In genomic region chr8:120046258-120047020, GRCm38 (mm10) we compare ENCODE assay signal across 9 mouse cellular contexts. TPM values are rescaled to one million over a fixed set of nuclear protein-coding genes. Genes with fewer than 3 reads are reported as not detected.
DNase-seq lines count a peak whose midpoint lies in the region; ATAC-seq and TF ChIP-seq lines count a peak whose summit lies in the region.
"Had no signal": no experiment of that assay in that cellular context is flagged by ENCODE, and none has a peak within 500 bp of the region (broad histone marks: within the 10 kb centered on the region; RNA-seq: fewer than 3 reads in every experiment).

No protein-coding gene starts in this region.

- H3K4me2 ChIP-seq in midbrain, embryonic 11.5 days, result no peak overlapping the region
- H3K4me2 ChIP-seq in embryonic facial prominence, embryonic 14.5 days (ENCODE audit: low read depth, low read length), result no peak overlapping the region
- no peak overlapping the region for H3K4me2 ChIP-seq in heart, embryonic 11.5 days
- no peak overlapping the region for H3K4me2 ChIP-seq in stomach, embryonic 16.5 days (ENCODE audit: low read depth, low read length)

- H3K36me3 ChIP-seq in midbrain, embryonic 10.5 days, result no peaks in the 10 kb centered on the region
- no peaks in the 10 kb centered on the region for H3K36me3 ChIP-seq in midbrain, embryonic 11.5 days (ENCODE audit: control insufficient read depth, insufficient read depth, low read length)
- no peaks in the 10 kb centered on the region for H3K36me3 ChIP-seq in embryonic facial prominence, embryonic 14.5 days (ENCODE audit: control insufficient read depth, insufficient read depth, low read length)
- no peaks in the 10 kb centered on the region for H3K36me3 ChIP-seq in heart, embryonic 11.5 days (ENCODE audit: control insufficient read depth, insufficient read depth, low read length)
- H3K36me3 ChIP-seq in stomach, embryonic 16.5 days (ENCODE audit: control insufficient read depth, insufficient read depth, low read length), result no peaks in the 10 kb centered on the region

- no peaks in the 10 kb centered on the region for H3K9me3 ChIP-seq in midbrain, embryonic 10.5 days (replicated peaks)
- no peaks in the 10 kb centered on the region for H3K9me3 ChIP-seq in midbrain, embryonic 11.5 days (ENCODE audit: control insufficient read depth, low read length)
- no peaks in the 10 kb centered on the region for H3K9me3 ChIP-seq in embryonic facial prominence, embryonic 14.5 days (ENCODE audit: control insufficient read depth, low read length)
- H3K9me3 ChIP-seq in heart, embryonic 11.5 days (replicated peaks; ENCODE audit: control insufficient read depth, low read length), result no peaks in the 10 kb centered on the region
- H3K9me3 ChIP-seq in stomach, embryonic 16.5 days (replicated peaks; ENCODE audit: control insufficient read depth, low read length), result no peaks in the 10 kb centered on the region

- H3K27me3 ChIP-seq in midbrain, embryonic 10.5 days (ENCODE audit: low read depth, poor library complexity, severe bottlenecking), result no peaks in the 10 kb centered on the region
- no peaks in the 10 kb centered on the region for H3K27me3 ChIP-seq in midbrain, embryonic 11.5 days (ENCODE audit: control insufficient read depth, insufficient read depth, low read length)
- H3K27me3 ChIP-seq in embryonic facial prominence, embryonic 14.5 days (replicated peaks; ENCODE audit: control insufficient read depth, insufficient read depth, low read length), result no peaks in the 10 kb centered on the region
- H3K27me3 ChIP-seq in heart, embryonic 11.5 days (ENCODE audit: control insufficient read depth, insufficient read depth, low read length), result peaks cover 15% of the 10 kb centered on the region; the same call in 1 of the 2 replicates
- H3K27me3 ChIP-seq in stomach, embryonic 16.5 days (ENCODE audit: control insufficient read depth, insufficient read depth, low read length), result no peaks in the 10 kb centered on the region

- H3K4me3 ChIP-seq in midbrain, embryonic 10.5 days, result no peak overlapping the region
- H3K4me3 ChIP-seq in midbrain, embryonic 11.5 days (ENCODE audit: low read depth, low read length), result no peak overlapping the region
- no peak overlapping the region for H3K4me3 ChIP-seq in embryonic facial prominence, embryonic 14.5 days (ENCODE audit: low read depth, low read length)
- no peak overlapping the region for H3K4me3 ChIP-seq in heart, embryonic 11.5 days (ENCODE audit: low read depth, low read length)
- no peak overlapping the region for H3K4me3 ChIP-seq in lung, adult 2 months (replicated peaks; ENCODE audit: extremely low read depth, low read depth, low read length)
- no peak overlapping the region for H3K4me3 ChIP-seq in stomach, embryonic 16.5 days (replicated peaks; ENCODE audit: low read length)

- WGBS in midbrain, embryonic 10.5 days, result 73% methylated on average over 14 of the region's 14 CpGs
- 80% methylated on average over 14 of the region's 14 CpGs for WGBS in midbrain, embryonic 11.5 days
- WGBS in embryonic facial prominence, embryonic 14.5 days, result 41% methylated on average over 14 of the region's 14 CpGs
- WGBS in heart, embryonic 11.5 days (ENCODE audit: insufficient replicate concordance), result 43% methylated on average over 14 of the region's 14 CpGs
- 56% methylated on average over 14 of the region's 14 CpGs for WGBS in lung, adult 2 months
- 51% methylated on average over 14 of the region's 14 CpGs for WGBS in stomach, embryonic 16.5 days

- no peak for TF ChIP-seq CTCF in lung, adult 2 months (IDR thresholded peaks at IDR 0.05; ENCODE audit: insufficient read depth, low read length)

- peaks cover 7% of the 10 kb centered on the region for H3K4me1 ChIP-seq in midbrain, embryonic 10.5 days
- no peaks in the 10 kb centered on the region for H3K4me1 ChIP-seq in midbrain, embryonic 11.5 days (ENCODE audit: control insufficient read depth, insufficient read depth, low read length)
- H3K4me1 ChIP-seq in embryonic facial prominence, embryonic 14.5 days (ENCODE audit: control insufficient read depth, insufficient read depth, low read length), result peaks cover 24% of the 10 kb centered on the region
- peaks cover 21% of the 10 kb centered on the region for H3K4me1 ChIP-seq in heart, embryonic 11.5 days (ENCODE audit: control insufficient read depth, insufficient read depth, low read length)
- peaks cover 2% of the 10 kb centered on the region for H3K4me1 ChIP-seq in lung, adult 2 months (ENCODE audit: control insufficient read depth, insufficient read depth, low read length)
- 0 out of 2 replicates have a peak, but pooled peaks cover 8% of the 10 kb centered on the region for H3K4me1 ChIP-seq in stomach, embryonic 16.5 days (ENCODE audit: control insufficient read depth, insufficient read depth, low read length)

- no peak for TF ChIP-seq POLR2A in lung, adult 2 months (IDR thresholded peaks at IDR 0.05; ENCODE audit: borderline replicate concordance, extremely low read depth, low read depth, low read length)

- H3K9ac ChIP-seq in midbrain, embryonic 11.5 days (ENCODE audit: low read length), result no peak overlapping the region
- no peak overlapping the region for H3K9ac ChIP-seq in embryonic facial prominence, embryonic 14.5 days (ENCODE audit: low read depth, low read length)
- H3K9ac ChIP-seq in heart, embryonic 11.5 days (ENCODE audit: low read depth, low read length), result no peak overlapping the region
- H3K9ac ChIP-seq in stomach, embryonic 16.5 days (ENCODE audit: low read length), result peak overlapping the region; percentile 12; the same call in 1 of the 2 replicates
- H3K9ac ChIP-seq: liver, embryonic 14.5 days had no signal

- peak overlapping the region; percentile 63 for H3K27ac ChIP-seq in midbrain, embryonic 10.5 days (replicated peaks)
- H3K27ac ChIP-seq in midbrain, embryonic 11.5 days (ENCODE audit: low read depth, low read length), result no peak overlapping the region
- H3K27ac ChIP-seq in embryonic facial prominence, embryonic 14.5 days (replicated peaks; ENCODE audit: low read depth, low read length), result peak overlapping the region; percentile 61
- H3K27ac ChIP-seq in heart, embryonic 11.5 days (ENCODE audit: low read depth, low read length), result 0 out of 2 replicates have a peak overlapping the region, but pooled peaks have one; percentile 3
- H3K27ac ChIP-seq in stomach, embryonic 16.5 days (ENCODE audit: low read length), result peak overlapping the region; percentile 54
- H3K27ac ChIP-seq: liver, embryonic 14.5 days had no signal

- ATAC-seq in midbrain, embryonic 11.5 days (ENCODE audit: low FRiP score), result no peak
- ATAC-seq in embryonic facial prominence, embryonic 14.5 days (ENCODE audit: low read depth), result peak; percentile 88
- ATAC-seq in heart, embryonic 11.5 days (replicated peaks; ENCODE audit: insufficient number of reproducible peaks, low FRiP score, low TSS enrichment), result no peak; the same call in 1 of the 2 replicates
- peak; percentile 51; the same call in 1 of the 2 replicates for ATAC-seq in stomach, embryonic 16.5 days (ENCODE audit: insufficient read depth, low FRiP score)

- DNase-seq in midbrain, embryonic 10.5 days (ENCODE audit: low spot score), result no peak
- DNase-seq in midbrain, embryonic 11.5 days (ENCODE audit: low spot score, missing footprints), result no peak
- peak; percentile 80 for DNase-seq in embryonic facial prominence, embryonic 14.5 days (ENCODE audit: low spot score)
- DNase-seq in kidney, postnatal 36 days, result peak; percentile 93 to 96
- peak; percentile 58 for DNase-seq in lung, adult 2 months
- no peak for DNase-seq in T-cell, adult 2 months (ENCODE audit: low spot score)

RNA-seq across cellular contexts. Expression of gene Crispld2, which starts 54.2 kb away (rescaled TPM):
- 2.9 and 4.0 TPM in 2 replicates for polyA plus RNA-seq in midbrain, embryonic 10.5 days (2016; fragmentation: Nextera tagmentation; extraction: Ambion mirVana)
- polyA plus RNA-seq in midbrain, embryonic 11.5 days (2014; fragmentation: Nextera tagmentation; extraction: Ambion mirVana), result 2.3 and 2.9 TPM in 2 replicates
- polyA plus RNA-seq in embryonic facial prominence, embryonic 14.5 days (2014; fragmentation: Nextera tagmentation; extraction: Ambion mirVana), result 4.9 and 5.6 TPM in 2 replicates
- polyA plus RNA-seq in heart, embryonic 11.5 days (2014; fragmentation: Nextera tagmentation; extraction: Ambion mirVana), result 1.7 and 2.8 TPM in 2 replicates
- 66.9 and 71.0 TPM in 2 replicates for polyA plus RNA-seq in lung, adult 2 months (2012; rRNA removed)
- 38.1 and 39.7 TPM in 2 replicates for polyA plus RNA-seq in stomach, embryonic 16.5 days (2015; fragmentation: Nextera tagmentation; extraction: Ambion mirVana)

RNA-seq across cellular contexts. Expression of gene Zdhhc7, which starts 54.8 kb away (rescaled TPM):
- 34.5 and 38.4 TPM in 2 replicates for polyA plus RNA-seq in midbrain, embryonic 10.5 days (2016; fragmentation: Nextera tagmentation; extraction: Ambion mirVana)
- polyA plus RNA-seq in midbrain, embryonic 11.5 days (2014; fragmentation: Nextera tagmentation; extraction: Ambion mirVana), result 24.2 and 25.9 TPM in 2 replicates
- 29.9 and 32.6 TPM in 2 replicates for polyA plus RNA-seq in embryonic facial prominence, embryonic 14.5 days (2014; fragmentation: Nextera tagmentation; extraction: Ambion mirVana)
- 24.7 and 29.1 TPM in 2 replicates for polyA plus RNA-seq in heart, embryonic 11.5 days (2014; fragmentation: Nextera tagmentation; extraction: Ambion mirVana)
- 64.9 and 78.0 TPM in 2 replicates for polyA plus RNA-seq in lung, adult 2 months (2012; rRNA removed)
- polyA plus RNA-seq in stomach, embryonic 16.5 days (2015; fragmentation: Nextera tagmentation; extraction: Ambion mirVana), result 30.2 and 31.1 TPM in 2 replicates

Comparison
In these comparisons a context has a peak if more than half of its experiments do, and no peak if none do; other contexts are left out.
1. DNase-seq: peak in embryonic facial prominence, embryonic 14.5 days (single experiment), kidney, postnatal 36 days (2 of 2) and lung, adult 2 months (single experiment); none in midbrain, embryonic 10.5 days (single experiment), midbrain, embryonic 11.5 days (single experiment) and T-cell, adult 2 months (single experiment).
2. ATAC-seq: peak in embryonic facial prominence, embryonic 14.5 days (single experiment) and stomach, embryonic 16.5 days (single experiment); none in midbrain, embryonic 11.5 days (single experiment) and heart, embryonic 11.5 days (single experiment).